Mouse (Mus musculus) bone marrow, adult 2 months (tissue): ENCODE measurements around the gene Slc25a28.

Source experiments
- CTCF ChIP-seq: fragments of 200-500 bp; IDR thresholded peaks from 2 replicates; pipeline ENCODE4 v1.5.1; 2011; ENCODE audit warnings: low read length, control low read depth; ENCODE audit not compliant: control insufficient read depth, insufficient read depth
- POLR2A ChIP-seq: fragments of 200-500 bp; IDR thresholded peaks from 2 replicates; pipeline ENCODE4 v1.6.1; 2011; ENCODE audit warnings: low read depth, mild to moderate bottlenecking, control low read depth, low read length, borderline replicate concordance; ENCODE audit not compliant: control insufficient read depth

- TF ChIP-seq CTCF (no peak), POLR2A (no peak)
These were observed 26.3 kb downstream of the Slc25a28 start for GRCm38 (mm10) chr19:43648343-43648742.
